Mouse (Mus musculus): ENCODE measurements around the gene Zfp689.
"Not testable (repeated sequence)": the region's sequence is repeated elsewhere in the genome, so short reads cannot be mapped to it uniquely, and the experiment has no call there.

Zfp689 gene

GRCm38 (mm10) chr7:127404101-127404500 lies 44.9 kb downstream of the Zfp689 start:
- DNase-seq (ENCODE audit: low spot score in 2 of 2): not testable (repeated sequence)

GRCm38 (mm10) chr7:127402980-127403379 lies 46.0 kb downstream of the Zfp689 start:
- no peak for DNase-seq (ENCODE audit: low spot score in 2 of 2)

- DNase-seq (ENCODE audit: low spot score in 2 of 2): no peak
These were observed 48.6 kb downstream of the Zfp689 start for GRCm38 (mm10) chr7:127400355-127400754.

- DNase-seq (ENCODE audit: low spot score in 2 of 2): no peak
These were observed 55.0 kb downstream of the Zfp689 start for GRCm38 (mm10) chr7:127393944-127394333.

GRCm38 (mm10) chr7:127393157-127393943 lies 55.6 kb downstream of the Zfp689 start, which contains the start of gene E430018J23Rik:
Gene E430018J23Rik, minus strand, starts transcription at chr7:127393629.
- peak; percentile 93 to 96 for DNase-seq (ENCODE audit: low spot score in 2 of 2)

GRCm38 (mm10) chr7:127392251-127392824 lies 56.6 kb downstream of the Zfp689 start:
- no peak for DNase-seq (ENCODE audit: low spot score in 2 of 2)

All from right cerebral cortex, postnatal 36 days (tissue).